Mouse (Mus musculus) ES-E14 (cell line): ENCODE results near the gene Osbpl10. TPM values are rescaled to one million over a fixed set of nuclear protein-coding genes. Genes with fewer than 3 reads are reported as not detected.

ENCODE experiments used
- DNase-seq: peaks from one replicate; pipeline ENCODE4 v3.0.0-alpha.2; 2013; ENCODE audit warnings: low read depth, low spot score
- H3K27ac ChIP-seq: 2 replicates; pipeline ENCODE4 v1.5.1; 2012; ENCODE audit warnings: low read depth, mild to moderate bottlenecking, low read length, moderate library complexity, mixed read lengths; ENCODE audit not compliant: poor library complexity, insufficient read depth, severe bottlenecking
- H3K36me3 ChIP-seq: 2 replicates; pipeline ENCODE4 v1.6.1; 2012; ENCODE audit warnings: mild to moderate bottlenecking, low read length, moderate library complexity, mixed read lengths; ENCODE audit not compliant: control insufficient read depth, poor library complexity, insufficient read depth, severe bottlenecking
- H3K4me1 ChIP-seq, 2 experiments: fragments of 150-350 bp in 1 of 2; sonication (generic) in 1 of 2; 2 replicates each; pipeline ENCODE4 v1.6.1; 2012; ENCODE audit warnings: low read length in 2 of 2, mild to moderate bottlenecking in 1 of 2, mixed read lengths in 1 of 2; ENCODE audit not compliant: control insufficient read depth in 2 of 2, insufficient read depth in 2 of 2, poor library complexity in 1 of 2
- H3K4me3 ChIP-seq, 2 experiments: fragments of 150-350 bp in 1 of 2; sonication (generic) in 1 of 2; 2 replicates each; pipeline ENCODE4 v1.5.1; 2012; ENCODE audit warnings: low read length in 2 of 2, low read depth in 1 of 2, mild to moderate bottlenecking in 1 of 2, mixed read lengths in 1 of 2; ENCODE audit not compliant: insufficient read depth in 1 of 2, poor library complexity in 1 of 2, severe bottlenecking in 1 of 2
- H3K9ac ChIP-seq: 2 replicates; pipeline ENCODE4 v1.6.1; 2012; ENCODE audit warnings: low read depth, mild to moderate bottlenecking, low read length, mixed read lengths; ENCODE audit not compliant: poor library complexity, insufficient read depth, severe bottlenecking
- H3K9me3 ChIP-seq: fragments of 150-350 bp; sonication (generic); 2 replicates; pipeline ENCODE4 v1.6.1; 2012; ENCODE audit warnings: low read depth, mild to moderate bottlenecking, low read length; ENCODE audit not compliant: control insufficient read depth, insufficient read depth
- CHD2 ChIP-seq: IDR thresholded peaks from 2 replicates; pipeline ENCODE4 v1.6.1; 2014; ENCODE audit warnings: mild to moderate bottlenecking, low read depth, low read length, inconsistent platforms
- HCFC1 ChIP-seq: IDR thresholded peaks from 2 replicates; pipeline ENCODE4 v1.6.1; 2012; ENCODE audit warnings: low read length, inconsistent platforms, borderline replicate concordance; ENCODE audit not compliant: insufficient read depth
- MAFK ChIP-seq: IDR thresholded peaks from 2 replicates; pipeline ENCODE4 v1.6.1; 2014; ENCODE audit warnings: mild to moderate bottlenecking, low read depth, low read length, inconsistent platforms; ENCODE audit not compliant: insufficient read depth
- ZC3H11A ChIP-seq: IDR thresholded peaks from 2 replicates; pipeline ENCODE4 v1.6.1; 2012; ENCODE audit warnings: low read depth, mild to moderate bottlenecking, inconsistent platforms, low read length, borderline replicate concordance
- ZNF384 ChIP-seq: IDR thresholded peaks from 2 replicates; pipeline ENCODE4 v1.6.1; 2012; ENCODE audit warnings: low read depth, low read length, inconsistent platforms
- in situ Hi-C, 2 experiments: fragments of 600-800 bp; cut with MboI; formaldehyde crosslinking; loops; one replicate each; pipeline ENCODE4 v1.15.1; 2025; ENCODE audit warnings: low sequenced_read_pairs in 2 of 2, inconsistent platforms in 1 of 2; ENCODE audit not compliant: unreplicated experiment in 2 of 2
- total RNA-seq: library from RNA; depleted of rRNA; stranded (reverse); fragments of 300-350 nt; gene quantifications from 2 replicates; pipeline ENCODE4 v1.2.3, GENCODE M21; 2012

The Osbpl10 gene
- total RNA-seq, 1 experiment, result 15.2 TPM

GRCm38 (mm10) chr9:115221265-115221664 lies 242.9 kb downstream of the Osbpl10 start:
- in situ Hi-C loops, result no loop called here
- no peak overlapping the region for H3K27ac ChIP-seq
- TF ChIP-seq MAFK (no peak), CHD2 (no peak), ZC3H11A (no peak), ZNF384 (no peak), HCFC1 (no peak)
- no peak overlapping the region for H3K9ac ChIP-seq
- H3K9me3 ChIP-seq, result no peaks in the 10 kb centered on the region
- peaks cover 3% of the 10 kb centered on the region; the same call in 1 of the 2 replicates for H3K36me3 ChIP-seq
- H3K4me3 ChIP-seq, result no peak overlapping the region
- H3K4me1 ChIP-seq, result peaks cover 0 to 2% of the 10 kb centered on the region in 2 experiments; a peak in 1 of 4 replicates
- DNase-seq, result no peak

GRCm38 (mm10) chr9:115224744-115225354 lies 246.5 kb downstream of the Osbpl10 start:
- Histone ChIP-seq H3K27ac (no peak overlapping the region), H3K9ac (no peak overlapping the region), H3K4me3 (no peak overlapping the region), H3K9me3 (no peaks in the 10 kb centered on the region), H3K36me3 (peaks cover 3% of the 10 kb centered on the region; the same call in 1 of the 2 replicates), H3K4me1 (peaks cover 0 to 6% of the 10 kb centered on the region in 2 experiments; a peak in 1 of 4 replicates)
- TF ChIP-seq MAFK (no peak), ZNF384 (no peak), CHD2 (no peak), ZC3H11A (no peak), HCFC1 (no peak)
- no peak for DNase-seq
- in situ Hi-C loops, result no loop called here

- Histone ChIP-seq H3K4me3 (no peak overlapping the region), H3K36me3 (peaks cover 3% of the 10 kb centered on the region; the same call in 1 of the 2 replicates), H3K27ac (no peak overlapping the region; the same call in 1 of the 2 replicates), H3K4me1 (peaks cover 3 to 15% of the 10 kb centered on the region in 2 experiments; a peak in 1 of 4 replicates), H3K9me3 (no peaks in the 10 kb centered on the region), H3K9ac (no peak overlapping the region)
- DNase-seq, result no peak
- no peak for TF ChIP-seq CHD2
- in situ Hi-C loops, result no loop called here
These were observed 250.8 kb downstream of the Osbpl10 start for GRCm38 (mm10) chr9:115229145-115229544.

GRCm38 (mm10) chr9:115229676-115230075 lies 251.3 kb downstream of the Osbpl10 start:
- H3K27ac ChIP-seq, result no peak overlapping the region
- no peak for DNase-seq
- no peaks in the 10 kb centered on the region for H3K9me3 ChIP-seq
- in situ Hi-C loops, result no loop called here
- H3K36me3 ChIP-seq, result peaks cover 3% of the 10 kb centered on the region; the same call in 1 of the 2 replicates
- H3K4me3 ChIP-seq, result no peak overlapping the region
- no peak for TF ChIP-seq MAFK
- TF ChIP-seq HCFC1, result no peak
- TF ChIP-seq CHD2, result no peak
- TF ChIP-seq ZNF384, result no peak
- no peak for TF ChIP-seq ZC3H11A
- no peak overlapping the region for H3K9ac ChIP-seq
- H3K4me1 ChIP-seq, result peaks cover 3 to 15% of the 10 kb centered on the region in 2 experiments; a peak in 1 of 4 replicates
